Mouse (Mus musculus) forebrain, embryonic 11.5 days (tissue): ENCODE measurements around the gene Wnt11. TPM values are rescaled to one million over a fixed set of nuclear protein-coding genes. Genes with fewer than 3 reads are reported as not detected.

Experiments used
- ATAC-seq: fragments of 200-750 bp; cut with Nextera tagmentation; replicated peaks from 2 replicates; pipeline ENCODE4 v1.8.0; 2017; ENCODE audit warnings: moderate TSS enrichment; ENCODE audit not compliant: low FRiP score
- DNase-seq: peaks from one replicate; pipeline ENCODE4 v3.0.0-alpha.2; 2017; ENCODE audit warnings: low spot score
- H3K27ac ChIP-seq: fragments of 300-500 bp; sonication (generic); 2 replicates; pipeline ENCODE4 v1.5.1; 2014; ENCODE audit warnings: low read depth, low read length
- H3K27me3 ChIP-seq: fragments of 300-500 bp; sonication (generic); 2 replicates; pipeline ENCODE4 v1.6.1; 2014; ENCODE audit warnings: mild to moderate bottlenecking, low read length, mixed read lengths; ENCODE audit not compliant: control insufficient read depth, insufficient read depth
- H3K36me3 ChIP-seq: fragments of 300-500 bp; sonication (generic); 2 replicates; pipeline ENCODE4 v1.6.1; 2014; ENCODE audit warnings: mild to moderate bottlenecking, low read length, moderate library complexity, mixed read lengths; ENCODE audit not compliant: control insufficient read depth, insufficient read depth
- H3K4me1 ChIP-seq: fragments of 300-500 bp; sonication (generic); replicated peaks from 2 replicates; pipeline ENCODE4 v1.6.1; 2014; ENCODE audit warnings: low read length, mixed read lengths; ENCODE audit not compliant: control insufficient read depth, insufficient read depth
- H3K4me2 ChIP-seq: fragments of 300-500 bp; sonication (generic); 2 replicates; pipeline ENCODE4 v1.6.1; 2014; ENCODE audit warnings: low read depth, mild to moderate bottlenecking, low read length, moderate library complexity, mixed read lengths; ENCODE audit not compliant: severe bottlenecking
- H3K4me3 ChIP-seq: fragments of 300-500 bp; sonication (generic); 2 replicates; pipeline ENCODE4 v1.5.1; 2014; ENCODE audit warnings: low read depth, low read length
- H3K9ac ChIP-seq: fragments of 300-500 bp; sonication (generic); 2 replicates; pipeline ENCODE4 v1.6.1; 2014; ENCODE audit warnings: low read length
- H3K9me3 ChIP-seq: fragments of 300-500 bp; sonication (generic); 2 replicates; pipeline ENCODE4 v1.6.1; 2016; ENCODE audit warnings: low read length, mixed read lengths; ENCODE audit not compliant: control insufficient read depth
- WGBS: fragments of 180-500 bp; shearing (Covaris S2); extraction: QIAGEN DNeasy Blood & Tissue Kit; methylation state at CpG from one replicate; pipeline ENCODE4 v1.1.7; 2014; 5-methylcytosine and 5-hydroxymethylcytosine counted together
- polyA plus RNA-seq: library from polyadenylated mRNA; unstranded; fragments of >200 nt; fragmentation: Nextera tagmentation; extraction: Ambion mirVana; gene quantifications from 2 replicates; pipeline ENCODE4 v1.2.1, GENCODE M21; 2014

The Wnt11 gene
- polyA plus RNA-seq = 0.76 and 1.0 TPM in 2 replicates

DNA sequence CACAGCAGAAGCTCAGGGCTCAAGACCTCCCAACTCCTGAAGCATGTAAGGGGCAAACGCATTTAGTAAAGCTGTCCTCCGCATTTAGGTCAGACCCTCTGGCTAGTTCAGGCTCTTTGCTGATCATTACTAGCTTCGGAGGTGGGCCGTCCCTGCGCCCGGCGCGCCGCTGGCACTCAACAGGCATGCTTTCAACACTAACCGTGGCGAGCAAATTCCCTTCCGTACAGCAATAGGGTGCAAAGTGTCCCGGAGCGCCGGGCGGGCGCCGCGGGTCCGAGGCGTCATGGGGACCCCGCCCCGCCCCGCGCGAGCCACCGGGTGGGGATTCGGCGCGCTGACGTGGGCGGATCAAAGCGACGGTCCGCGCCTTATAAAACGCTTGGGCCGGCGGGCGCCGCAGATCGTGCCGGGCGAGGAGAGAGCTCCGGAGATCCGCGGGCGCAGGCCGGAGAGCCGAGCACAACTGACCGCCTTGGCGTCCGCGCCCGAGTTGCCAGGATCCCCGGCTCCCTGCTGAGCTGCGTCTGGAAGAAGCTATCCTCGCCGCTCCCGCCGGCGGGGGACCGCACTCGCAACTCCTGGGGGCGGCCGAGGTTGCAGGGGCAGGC, at the start of gene Wnt11:
TSS of gene Wnt11 (plus strand) at position 402 of the 611 bp plus-strand sequence.
- no peaks in the 10 kb centered on the region for H3K36me3 ChIP-seq
- H3K4me1 ChIP-seq = peaks cover 25% of the 10 kb centered on the region
- H3K27me3 ChIP-seq = peaks cover 72% of the 10 kb centered on the region
- peak within 1 kb of the TSS; percentile 37 for H3K9ac ChIP-seq
- H3K9me3 ChIP-seq = no peaks in the 10 kb centered on the region
- DNase-seq (peak; percentile 61), ATAC-seq (no peak)
- under 1% methylated on average over 65 of the region's 66 CpGs for WGBS
- H3K4me2 ChIP-seq = peak within 1 kb of the TSS; percentile 89
- peak within 1 kb of the TSS; percentile 45 for H3K4me3 ChIP-seq
- H3K27ac ChIP-seq = no peak within 1 kb of the TSS

DNA sequence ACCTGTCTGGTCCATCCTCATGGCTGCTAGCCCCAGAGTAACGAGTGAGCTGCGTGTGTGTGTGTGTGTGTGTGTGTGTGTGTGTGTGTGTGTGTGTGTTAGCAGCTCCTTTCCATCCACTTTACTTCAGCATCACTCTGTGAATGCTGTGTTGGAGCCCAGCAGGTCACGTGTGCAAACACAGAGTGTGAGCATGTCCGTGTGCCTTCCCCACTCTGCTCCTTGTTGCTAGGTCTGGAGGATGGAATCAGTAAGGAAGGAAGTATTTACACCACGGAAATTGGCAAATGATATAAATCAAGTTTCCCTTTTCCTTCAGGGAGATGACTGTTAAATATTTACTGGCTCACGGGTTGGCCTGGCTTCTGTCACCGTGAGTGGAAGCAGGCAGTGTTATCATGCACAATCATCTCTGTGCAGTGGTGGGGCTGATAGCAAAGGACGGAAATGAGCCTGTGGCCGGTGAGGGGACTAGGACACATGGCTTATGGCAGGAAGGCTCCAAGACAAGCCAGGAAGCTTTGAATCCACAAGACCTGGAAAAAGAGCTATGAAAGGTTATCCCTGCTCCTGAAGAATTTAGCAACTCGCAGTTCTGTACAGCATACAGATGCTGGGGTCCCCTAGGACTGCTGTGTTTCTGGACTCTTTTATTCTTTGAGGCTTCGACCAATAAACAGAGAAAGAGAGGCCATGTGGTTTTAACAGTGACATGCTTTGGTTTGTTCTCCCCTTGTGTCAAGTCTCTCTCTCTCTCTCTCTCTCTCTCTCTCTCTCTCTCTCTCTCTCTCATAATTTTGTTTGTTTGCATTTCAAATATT, 47.9 kb upstream of the Wnt11 start:
- Histone ChIP-seq H3K36me3 (no peaks in the 10 kb centered on the region), H3K4me2 (no peak overlapping the region), H3K4me3 (no peak overlapping the region), H3K27ac (no peak overlapping the region), H3K9ac (no peak overlapping the region), H3K27me3 (no peaks in the 10 kb centered on the region), H3K9me3 (no peaks in the 10 kb centered on the region), H3K4me1 (peaks cover 6% of the 10 kb centered on the region)
- WGBS = 82% methylated on average over 11 of the region's 11 CpGs
- ATAC-seq (no peak), DNase-seq (no peak)

DNA sequence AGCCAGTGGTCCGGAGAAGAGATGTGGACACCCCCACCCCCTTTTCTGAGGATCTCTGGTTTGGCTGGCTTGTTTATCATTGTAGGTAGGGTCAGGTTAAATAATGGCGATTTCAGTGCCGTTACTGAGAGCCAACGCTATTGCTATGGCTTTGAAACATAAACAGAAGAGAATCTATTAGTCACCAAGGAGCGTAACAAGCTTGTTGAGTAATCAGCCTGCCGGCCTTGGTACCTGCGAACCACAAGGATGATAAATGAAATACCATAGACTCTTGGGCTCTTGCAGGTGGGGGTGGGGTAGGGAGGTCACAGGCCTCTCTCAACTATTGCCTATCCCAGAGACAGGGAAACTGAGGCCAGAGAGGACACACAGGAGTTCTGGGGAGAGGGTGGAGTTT, 46.2 kb upstream of the Wnt11 start:
- 88% methylated on average over 7 of the region's 7 CpGs for WGBS
- H3K9me3 ChIP-seq = no peaks in the 10 kb centered on the region

DNA sequence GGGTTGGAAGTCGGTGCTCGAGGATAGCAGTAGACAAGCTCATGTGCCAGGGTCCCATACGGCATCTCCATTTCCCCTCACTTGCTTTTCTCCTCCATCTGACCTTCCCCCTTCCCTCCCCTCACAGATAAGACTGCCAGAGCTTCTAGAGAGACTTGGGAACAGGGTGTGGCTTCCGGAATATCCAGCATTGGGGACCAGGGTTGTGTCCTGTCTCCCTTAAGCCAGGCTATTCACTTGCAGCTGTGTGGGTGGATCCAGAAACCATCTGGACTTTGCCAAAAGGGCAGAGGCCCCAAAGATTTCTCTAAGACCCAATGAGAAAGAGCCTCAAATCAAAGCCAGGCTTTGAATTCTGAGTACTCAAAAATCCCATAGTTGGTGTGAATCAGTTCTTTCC, 45.8 kb upstream of the Wnt11 start:
- H3K4me1 ChIP-seq = peaks cover 3% of the 10 kb centered on the region
- H3K4me3 ChIP-seq = no peak overlapping the region
- ATAC-seq (no peak), DNase-seq (no peak)
- H3K27me3 ChIP-seq = no peaks in the 10 kb centered on the region
- no peak overlapping the region for H3K27ac ChIP-seq
- H3K9me3 ChIP-seq = no peaks in the 10 kb centered on the region
- no peak overlapping the region for H3K9ac ChIP-seq
- no peak overlapping the region for H3K4me2 ChIP-seq
- H3K36me3 ChIP-seq = no peaks in the 10 kb centered on the region
- WGBS = 87% methylated on average over 4 of the region's 4 CpGs

More for the DNA sequence above, 46.2 kb upstream of the Wnt11 start:
- no peaks in the 10 kb centered on the region for H3K27me3 ChIP-seq
- H3K4me3 ChIP-seq = no peak overlapping the region
- ATAC-seq = no peak
- peaks cover 6% of the 10 kb centered on the region for H3K4me1 ChIP-seq
- no peak overlapping the region for H3K9ac ChIP-seq
- no peak for DNase-seq
- H3K4me2 ChIP-seq = no peak overlapping the region
- H3K36me3 ChIP-seq = no peaks in the 10 kb centered on the region
- no peak overlapping the region for H3K27ac ChIP-seq

DNA sequence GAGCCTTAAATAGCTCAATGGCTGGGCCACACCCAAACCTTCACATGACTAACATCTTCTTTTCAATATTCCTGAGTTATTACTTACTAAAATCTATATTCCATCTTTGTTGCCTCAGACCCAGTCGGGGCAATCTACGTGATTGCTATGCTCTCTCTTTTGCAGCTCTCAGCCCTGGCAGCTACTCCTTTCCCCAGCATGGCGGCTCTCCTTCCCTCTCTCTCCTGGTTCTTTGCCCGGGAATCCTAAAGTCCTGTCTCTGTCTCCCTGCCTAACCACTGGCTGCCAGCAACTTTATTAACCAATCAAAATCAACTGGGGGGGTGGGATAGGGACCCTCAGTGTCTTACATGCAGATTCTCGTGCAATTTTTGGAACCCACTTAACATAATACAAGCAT, 43.0 kb upstream of the Wnt11 start:
- H3K36me3 ChIP-seq = no peaks in the 10 kb centered on the region
- H3K4me2 ChIP-seq = no peak overlapping the region
- 84% methylated on average over 5 of the region's 5 CpGs for WGBS
- DNase-seq = no peak
- no peaks in the 10 kb centered on the region for H3K4me1 ChIP-seq
- H3K9ac ChIP-seq = no peak overlapping the region
- H3K4me3 ChIP-seq = no peak overlapping the region
- ATAC-seq = no peak
- H3K27ac ChIP-seq = no peak overlapping the region
- H3K9me3 ChIP-seq = no peaks in the 10 kb centered on the region
- H3K27me3 ChIP-seq = no peaks in the 10 kb centered on the region

DNA sequence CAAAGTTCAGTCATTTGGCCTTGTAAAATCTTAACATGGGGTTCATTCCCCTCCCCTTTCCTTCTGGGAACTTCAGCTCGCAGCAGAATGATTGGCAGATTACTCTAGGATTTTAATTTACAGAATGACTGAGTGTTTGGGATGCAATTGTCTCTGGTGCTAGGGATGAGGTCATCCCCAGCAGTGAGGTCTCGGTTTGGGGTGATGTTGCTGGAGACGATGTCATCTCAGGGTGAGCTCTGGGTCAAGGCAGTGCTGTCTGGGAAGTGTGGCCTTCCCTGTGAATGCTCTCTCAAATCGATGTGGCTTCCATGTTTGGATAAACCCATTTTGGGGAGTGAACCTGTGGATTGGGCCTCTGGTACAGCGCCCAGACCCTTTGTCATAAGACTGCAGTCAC, 41.1 kb upstream of the Wnt11 start:
- 75% methylated on average over 5 of the region's 5 CpGs for WGBS

DNA sequence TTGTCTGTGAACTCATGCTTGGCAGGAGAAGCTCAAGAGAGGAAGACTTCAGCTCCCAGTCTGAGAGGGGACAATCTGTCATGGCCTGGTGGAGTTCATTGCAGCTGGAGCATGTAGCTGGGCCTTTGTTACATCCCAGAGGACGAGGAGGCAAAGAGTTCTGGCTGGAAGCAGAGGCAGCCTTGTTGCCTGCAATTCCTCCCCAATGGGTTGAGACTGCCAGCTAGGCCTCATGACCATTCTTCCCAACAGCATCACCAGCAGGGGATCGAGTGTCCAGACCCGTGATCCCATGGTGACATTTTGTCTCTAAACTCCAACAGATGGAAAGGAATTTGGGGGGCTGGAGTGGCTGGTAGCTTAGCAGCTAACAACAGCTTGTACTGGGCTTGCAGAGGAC, 40.5 kb upstream of the Wnt11 start:
- no peak overlapping the region for H3K4me3 ChIP-seq
- DNase-seq = no peak
- no peak overlapping the region for H3K4me2 ChIP-seq
- no peak overlapping the region for H3K9ac ChIP-seq
- no peak for ATAC-seq
- no peaks in the 10 kb centered on the region for H3K27me3 ChIP-seq
- H3K9me3 ChIP-seq = no peaks in the 10 kb centered on the region
- H3K36me3 ChIP-seq = no peaks in the 10 kb centered on the region
- H3K27ac ChIP-seq = no peak overlapping the region
- H3K4me1 ChIP-seq = 0 out of 2 replicates have a peak, but pooled peaks cover 2% of the 10 kb centered on the region
- 57% methylated on average over 3 of the region's 3 CpGs for WGBS

More for the DNA sequence above, 41.1 kb upstream of the Wnt11 start:
- Histone ChIP-seq H3K27me3 (no peaks in the 10 kb centered on the region), H3K36me3 (no peaks in the 10 kb centered on the region), H3K9ac (no peak overlapping the region), H3K4me1 (0 out of 2 replicates have a peak, but pooled peaks cover 2% of the 10 kb centered on the region), H3K4me3 (no peak overlapping the region), H3K4me2 (no peak overlapping the region), H3K9me3 (no peaks in the 10 kb centered on the region), H3K27ac (no peak overlapping the region)
- ATAC-seq (no peak), DNase-seq (no peak)

DNA sequence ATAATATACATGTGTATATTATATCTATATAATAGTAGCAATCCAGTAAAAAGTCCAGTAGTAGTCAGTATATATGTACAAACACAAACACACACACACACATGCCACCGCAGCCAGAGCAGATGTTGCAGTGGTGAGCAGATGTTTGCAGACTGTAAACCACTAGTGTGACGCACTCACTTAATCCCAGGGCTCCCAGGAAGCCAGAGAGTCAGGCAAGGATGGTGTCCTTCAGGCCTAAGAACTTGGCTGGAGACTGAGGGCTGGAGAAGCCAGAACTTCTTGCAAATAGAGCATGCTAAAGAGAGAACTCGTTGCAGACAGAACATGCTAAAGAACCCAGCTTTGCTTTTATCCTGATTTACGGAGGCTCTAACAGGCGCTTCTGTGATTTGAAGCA, 39.3 kb upstream of the Wnt11 start:
- Histone ChIP-seq H3K4me3 (no peak overlapping the region), H3K9ac (no peak overlapping the region), H3K4me2 (no peak overlapping the region), H3K27me3 (no peaks in the 10 kb centered on the region), H3K36me3 (no peaks in the 10 kb centered on the region), H3K27ac (no peak overlapping the region), H3K9me3 (no peaks in the 10 kb centered on the region), H3K4me1 (0 out of 2 replicates have a peak, but pooled peaks cover 2% of the 10 kb centered on the region)
- 91% methylated on average over 5 of the region's 5 CpGs for WGBS
- ATAC-seq (no peak), DNase-seq (no peak)
